Mouse (Mus musculus) midbrain, embryonic 13.5 days (tissue): Measurements from ENCODE around the gene Rhox9. TPM values are rescaled to one million over a fixed set of nuclear protein-coding genes. Genes with fewer than 3 reads are reported as not detected.
"Not testable (repeated sequence)": the region's sequence is repeated elsewhere in the genome, so short reads cannot be mapped to it uniquely, and the experiment has no call there.

Experiments used
- ATAC-seq: fragments of 200-750 bp; cut with Nextera tagmentation; 2 replicates; pipeline ENCODE4 v1.8.0; 2017; ENCODE audit warnings: mild to moderate bottlenecking, moderate TSS enrichment, moderate library complexity
- H3K27ac ChIP-seq: fragments of 300-500 bp; sonication (generic); 2 replicates; pipeline ENCODE4 v1.5.1; 2015; ENCODE audit warnings: inconsistent platforms, mild to moderate bottlenecking, moderate library complexity
- H3K27me3 ChIP-seq: fragments of 300-500 bp; sonication (generic); 2 replicates; pipeline ENCODE4 v1.6.1; 2015; ENCODE audit warnings: mild to moderate bottlenecking, inconsistent platforms
- H3K36me3 ChIP-seq: fragments of 300-500 bp; sonication (generic); 2 replicates; pipeline ENCODE4 v1.6.1; 2015; ENCODE audit warnings: mild to moderate bottlenecking, inconsistent platforms
- H3K4me1 ChIP-seq: fragments of 300-500 bp; sonication (generic); replicated peaks from 2 replicates; pipeline ENCODE4 v1.6.1; 2015; ENCODE audit warnings: inconsistent platforms
- H3K4me2 ChIP-seq: fragments of 300-500 bp; sonication (generic); replicated peaks from 2 replicates; pipeline ENCODE4 v1.6.1; 2015; ENCODE audit warnings: moderate library complexity, mild to moderate bottlenecking, inconsistent platforms
- H3K4me3 ChIP-seq: fragments of 300-500 bp; sonication (generic); replicated peaks from 2 replicates; pipeline ENCODE4 v1.5.1; 2015; ENCODE audit warnings: mild to moderate bottlenecking, inconsistent platforms
- H3K9ac ChIP-seq: fragments of 300-500 bp; sonication (generic); replicated peaks from 2 replicates; pipeline ENCODE4 v1.6.1; 2015; ENCODE audit warnings: mild to moderate bottlenecking, inconsistent platforms
- H3K9me3 ChIP-seq: fragments of 300-500 bp; sonication (generic); 2 replicates; pipeline ENCODE4 v1.6.1; 2016; ENCODE audit warnings: mild to moderate bottlenecking, inconsistent platforms
- WGBS: fragments of 180-500 bp; shearing (Covaris S2); methylation state at CpG from one replicate; pipeline ENCODE4 v1.1.7; 2015; 5-methylcytosine and 5-hydroxymethylcytosine counted together
- polyA plus RNA-seq: library from polyadenylated mRNA; unstranded; fragments of >200 nt; fragmentation: Nextera tagmentation; extraction: Ambion mirVana; gene quantifications from 2 replicates; pipeline ENCODE4 v1.2.1, GENCODE M21; 2015

The Rhox9 gene
- not detected in 2 replicates for polyA plus RNA-seq

DNA sequence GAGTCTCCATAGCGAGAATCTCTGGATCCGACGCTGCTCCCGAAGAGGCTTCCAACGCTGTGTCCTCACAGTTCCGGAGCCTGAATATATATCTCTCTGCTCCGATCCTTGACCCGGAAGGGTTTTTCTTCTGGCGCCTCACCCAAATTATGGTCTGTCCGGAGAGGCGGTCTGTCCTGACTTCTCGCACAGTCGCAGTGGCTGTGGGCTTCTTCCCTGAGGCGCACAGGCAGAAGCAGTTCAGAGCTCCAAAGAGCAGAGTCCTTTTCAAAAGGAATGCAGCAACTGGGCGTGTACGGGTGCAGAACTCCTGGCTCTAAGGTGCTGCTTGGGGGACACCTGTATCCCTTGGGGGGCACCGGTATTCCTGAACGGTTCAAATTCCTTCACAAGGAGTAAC is at the start of gene Rhox9:
Gene Rhox9 (minus strand): TSS at position 101 of the 400 bp plus-strand sequence.
- not testable (repeated sequence) for H3K9me3 ChIP-seq, H3K4me2 ChIP-seq, ATAC-seq, H3K36me3 ChIP-seq, H3K9ac ChIP-seq, H3K27ac ChIP-seq, H3K4me1 ChIP-seq, H3K4me3 ChIP-seq, H3K27me3 ChIP-seq
- WGBS: 90% methylated on average over 11 of the region's 18 CpGs

- Histone ChIP-seq H3K4me3 (no peak overlapping the region), H3K4me1 (no peaks in the 10 kb centered on the region), H3K27ac (no peak overlapping the region), H3K9me3 (no peaks in the 10 kb centered on the region), H3K9ac (no peak overlapping the region), H3K27me3 (no peaks in the 10 kb centered on the region), H3K4me2 (no peak overlapping the region), H3K36me3 (no peaks in the 10 kb centered on the region)
- no peak for ATAC-seq
- 75% methylated on average over 4 of the region's 4 CpGs for WGBS
Measured at GRCm38 (mm10) chrX:37916311-37916710, 14.7 kb upstream of the Rhox9 start.

GRCm38 (mm10) chrX:37908581-37908980 is 7.0 kb upstream of the Rhox9 start:
- Histone ChIP-seq H3K4me1 (no peaks in the 10 kb centered on the region), H3K36me3 (no peaks in the 10 kb centered on the region), H3K4me2 (no peak overlapping the region), H3K9me3 (no peaks in the 10 kb centered on the region), H3K27me3 (no peaks in the 10 kb centered on the region), H3K4me3 (no peak overlapping the region), H3K27ac (no peak overlapping the region), H3K9ac (no peak overlapping the region)
- 50% methylated on average over 7 of the region's 7 CpGs for WGBS
- ATAC-seq: no peak

GRCm38 (mm10) chrX:37903727-37904126 is 2.2 kb upstream of the Rhox9 start:
- 83% methylated on average over 5 of the region's 5 CpGs for WGBS
- Histone ChIP-seq H3K36me3 (no peaks in the 10 kb centered on the region), H3K27me3 (no peaks in the 10 kb centered on the region), H3K4me1 (no peaks in the 10 kb centered on the region), H3K27ac (no peak overlapping the region), H3K9ac (no peak overlapping the region), H3K4me3 (no peak overlapping the region), H3K4me2 (no peak overlapping the region), H3K9me3 (no peaks in the 10 kb centered on the region)
- ATAC-seq: no peak

GRCm38 (mm10) chrX:37897132-37897531 is 4.4 kb downstream of the Rhox9 start, which contains the start of gene Rhox7b:
TSS of gene Rhox7b (minus strand) at chrX:37897232.
- not testable (repeated sequence) for H3K4me2 ChIP-seq, ATAC-seq
- WGBS: 88% methylated on average over 9 of the region's 9 CpGs

DNA sequence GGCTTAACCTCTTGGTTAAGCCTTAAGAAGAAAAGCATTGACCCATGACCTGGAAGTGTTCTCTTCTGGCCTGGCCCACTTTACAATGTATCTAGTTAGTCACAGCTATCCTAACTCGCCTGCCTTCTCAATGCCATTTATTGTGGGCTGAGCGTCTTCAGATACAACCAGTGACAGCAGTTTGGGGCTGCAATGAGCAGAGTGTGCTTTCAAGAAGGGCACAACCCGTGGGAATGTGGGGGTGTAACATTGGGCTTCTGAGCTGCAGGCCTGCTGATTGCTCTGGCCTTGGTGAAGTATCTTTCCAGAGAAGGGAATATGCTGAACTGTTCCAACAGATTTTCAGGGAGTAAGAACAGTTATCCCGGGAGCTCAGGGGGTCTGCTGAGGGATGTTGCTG is 22.7 kb downstream of the Rhox9 start, which contains the start of gene Rhox8:
Gene Rhox8 (minus strand): TSS at position 101 of the 400 bp plus-strand sequence.
- no peak for ATAC-seq
- Histone ChIP-seq H3K4me3 (no peak within 1 kb of the TSS), H3K4me2 (no peak within 1 kb of the TSS), H3K27ac (no peak within 1 kb of the TSS), H3K9ac (no peak within 1 kb of the TSS), H3K9me3 (no peaks in the 10 kb centered on the region), H3K27me3 (no peaks in the 10 kb centered on the region), H3K4me1 (no peaks in the 10 kb centered on the region), H3K36me3 (no peaks in the 10 kb centered on the region)
- WGBS: 72% methylated on average over 4 of the region's 4 CpGs

More at GRCm38 (mm10) chrX:37897132-37897531, 4.4 kb downstream of the Rhox9 start, which contains the start of gene Rhox7b:
- not testable (repeated sequence) for H3K4me3 ChIP-seq, H3K36me3 ChIP-seq, H3K9ac ChIP-seq, H3K9me3 ChIP-seq, H3K27ac ChIP-seq, H3K27me3 ChIP-seq, H3K4me1 ChIP-seq

DNA sequence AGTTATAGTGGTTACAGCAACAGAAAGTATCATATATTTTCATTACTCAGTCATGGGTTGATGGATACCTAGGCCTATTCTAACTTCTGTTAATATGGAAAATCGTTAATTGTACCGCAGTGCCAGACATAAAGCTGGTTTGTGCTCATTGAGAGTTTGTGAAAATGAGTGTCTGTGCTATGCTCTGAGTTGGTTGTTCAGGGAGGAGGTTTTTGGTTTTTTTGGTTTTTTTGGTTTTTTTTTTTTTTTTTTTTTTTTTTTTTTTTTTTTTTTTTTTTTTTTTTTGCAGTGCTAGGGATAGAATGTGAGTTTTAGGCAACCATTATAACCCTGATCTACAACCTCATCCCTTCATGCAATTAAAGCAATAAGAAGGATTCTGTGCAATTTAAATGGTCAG is 29.9 kb downstream of the Rhox9 start:
- Histone ChIP-seq H3K27ac (no peak overlapping the region), H3K4me2 (no peak overlapping the region), H3K9ac (no peak overlapping the region), H3K4me3 (no peak overlapping the region), H3K4me1 (no peaks in the 10 kb centered on the region), H3K36me3 (no peaks in the 10 kb centered on the region), H3K27me3 (no peaks in the 10 kb centered on the region), H3K9me3 (no peaks in the 10 kb centered on the region)
- WGBS: 97% methylated on average over 2 of the region's 2 CpGs
- ATAC-seq: no peak

Other genes starting within 250 kb of the Rhox9 start
- gene Rhox3h, start 233.0 kb downstream of the Rhox9 start, polyA plus RNA-seq: not detected in 2 replicates
- gene Rhox2h, start 228.5 kb downstream of the Rhox9 start, polyA plus RNA-seq: not detected in 2 replicates
- gene Rhox5, start 96.9 kb downstream of the Rhox9 start, polyA plus RNA-seq: not detected in 2 replicates
- not detected in 2 replicates for gene Rhox6, start 74.9 kb downstream of the Rhox9 start, polyA plus RNA-seq
- not detected in 2 replicates for gene Rhox7a, start 70.1 kb downstream of the Rhox9 start, polyA plus RNA-seq
- gene Rhox8, start 22.8 kb downstream of the Rhox9 start, polyA plus RNA-seq: not detected in 2 replicates
- gene Rhox7b, start 4.5 kb downstream of the Rhox9 start, polyA plus RNA-seq: not detected in 2 replicates
- gene Btg1-ps1, start 117.0 kb upstream of the Rhox9 start, polyA plus RNA-seq: not detected in 2 replicates
- gene Btg1-ps2, start 141.3 kb upstream of the Rhox9 start, polyA plus RNA-seq: not detected in 2 replicates
- gene Rhox10, start 164.7 kb upstream of the Rhox9 start, polyA plus RNA-seq: not detected in 2 replicates
- gene Rhox11, start 183.4 kb upstream of the Rhox9 start, polyA plus RNA-seq: not detected in 2 replicates
- gene Rhox12, start 209.1 kb upstream of the Rhox9 start, polyA plus RNA-seq: not detected in 2 replicates
- not detected in 2 replicates for gene Rhox13, start 219.4 kb upstream of the Rhox9 start, polyA plus RNA-seq